Comparison of ENCODE assay signal across 10 mouse cellular contexts in the genomic region with DNA sequence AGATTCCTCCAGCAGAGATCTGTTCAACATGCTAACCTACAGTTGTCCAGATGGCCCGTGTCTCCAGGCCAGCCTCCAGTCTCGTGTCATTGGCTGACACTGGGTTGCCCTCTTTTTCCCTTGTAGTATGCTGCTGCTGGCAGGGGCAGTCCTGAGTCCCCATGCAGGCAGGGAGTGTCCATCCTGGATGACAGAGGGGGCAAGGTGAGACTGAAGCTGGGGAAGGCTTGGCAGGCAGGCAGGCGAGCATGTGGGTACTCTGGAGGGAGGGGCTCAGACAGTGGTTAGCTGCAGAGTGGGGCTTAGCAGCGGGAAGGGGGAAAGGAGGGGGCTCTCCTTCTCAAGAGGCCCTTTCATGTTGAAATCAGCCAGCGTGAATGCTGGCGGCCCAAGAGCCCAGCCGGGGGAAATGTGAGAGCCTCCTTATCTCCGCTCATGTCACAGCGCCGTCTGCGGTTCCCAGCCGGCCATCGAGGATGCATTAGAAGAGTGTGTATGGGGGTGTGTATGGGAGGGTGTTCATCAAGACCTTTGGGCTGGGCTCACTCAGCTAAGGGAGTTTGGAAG.
DNase-seq lines count a peak whose midpoint lies in the region; ATAC-seq and TF ChIP-seq lines count a peak whose summit lies in the region.
"Had no signal": no experiment of that assay in that cellular context is flagged by ENCODE, and none has a peak within 500 bp of the region (broad histone marks: within the 10 kb centered on the region; RNA-seq: fewer than 3 reads in every experiment).

No protein-coding gene starts in this region.

- H3K36me3 ChIP-seq in heart, embryonic 10.5 days: no peaks in the 10 kb centered on the region
- no peaks in the 10 kb centered on the region for H3K36me3 ChIP-seq in forebrain, postnatal 0 days (ENCODE audit: insufficient read depth)

- peak; percentile 56; the same call in 1 of the 2 replicates for ATAC-seq in forebrain, postnatal 0 days
- ATAC-seq: activated CD4-positive, CD25-positive, alpha-beta regulatory T cell, adult 4 months had no signal

- no peak overlapping the region for H3K4me2 ChIP-seq in forebrain, postnatal 0 days (ENCODE audit: low read depth)

- peak overlapping the region; percentile 63; the same call in 1 of the 2 replicates for H3K27ac ChIP-seq in heart, embryonic 10.5 days
- H3K27ac ChIP-seq in forebrain, postnatal 0 days (ENCODE audit: low read depth, low read length): no peak overlapping the region
- H3K27ac ChIP-seq: heart, adult 2 months had no signal

- peaks cover 81% of the 10 kb centered on the region for H3K27me3 ChIP-seq in heart, embryonic 10.5 days (ENCODE audit: insufficient read depth, poor library complexity, severe bottlenecking)
- H3K27me3 ChIP-seq in forebrain, postnatal 0 days (ENCODE audit: insufficient read depth, low read length): no peaks in the 10 kb centered on the region

- intact Hi-C loops in heart, postnatal 36 days (cut with DNase I): loop anchor here (1.0 to 10.0 kb wide), 5 partner anchors 66 to 297 kb away; no protein-coding TSS in a partner anchor

- H3K9me3 ChIP-seq in heart, embryonic 10.5 days: no peaks in the 10 kb centered on the region
- no peaks in the 10 kb centered on the region for H3K9me3 ChIP-seq in forebrain, postnatal 0 days (ENCODE audit: low read length)

- H3K9ac ChIP-seq in forebrain, postnatal 0 days: no peak overlapping the region

- no peak for TF ChIP-seq CTCF in forebrain, postnatal 0 days (IDR thresholded peaks at IDR 0.05; ENCODE audit: low read depth)

- 42% methylated on average over 12 of the region's 13 CpGs for WGBS in heart, embryonic 10.5 days
- 49% methylated on average over 13 of the region's 13 CpGs for WGBS in forebrain, postnatal 0 days

- peak; percentile 78 for DNase-seq in heart, embryonic 10.5 days (ENCODE audit: low spot score)
- no peak for DNase-seq in heart, postnatal 36 days
- peak; percentile 63 for DNase-seq in cerebellum, adult 9-10 months
- no peak for DNase-seq in forebrain, postnatal 0 days
- peak; percentile 15 for DNase-seq in lung, postnatal 14 days
- DNase-seq in ovary, postnatal 36 days (ENCODE audit: low spot score): no peak
- no peak for DNase-seq in natural killer cell, adult 2 months (ENCODE audit: low spot score in 2 of 2)
- no peak for DNase-seq in adrenal gland, postnatal 4 days (ENCODE audit: low spot score in 2 of 2)

- peaks cover 22% of the 10 kb centered on the region for H3K4me1 ChIP-seq in heart, embryonic 10.5 days
- no peaks in the 10 kb centered on the region for H3K4me1 ChIP-seq in forebrain, postnatal 0 days (ENCODE audit: insufficient read depth)

- H3K4me3 ChIP-seq in heart, embryonic 10.5 days: no peak overlapping the region
- no peak overlapping the region for H3K4me3 ChIP-seq in forebrain, postnatal 0 days (ENCODE audit: low read depth, low read length)
- H3K4me3 ChIP-seq: heart, adult 2 months had no signal

Comparison
In these comparisons a context has a peak if more than half of its experiments do, and no peak if none do; other contexts are left out.
1. DNase-seq: peak in heart, embryonic 10.5 days (single experiment), cerebellum, adult 9-10 months (single experiment) and lung, postnatal 14 days (single experiment); none in heart, postnatal 36 days (0 of 2), forebrain, postnatal 0 days (single experiment), ovary, postnatal 36 days (single experiment), natural killer cell, adult 2 months (0 of 2) and adrenal gland, postnatal 4 days (0 of 2).